Mouse (Mus musculus): ENCODE results near the gene Pam.

The Pam gene

DNA sequence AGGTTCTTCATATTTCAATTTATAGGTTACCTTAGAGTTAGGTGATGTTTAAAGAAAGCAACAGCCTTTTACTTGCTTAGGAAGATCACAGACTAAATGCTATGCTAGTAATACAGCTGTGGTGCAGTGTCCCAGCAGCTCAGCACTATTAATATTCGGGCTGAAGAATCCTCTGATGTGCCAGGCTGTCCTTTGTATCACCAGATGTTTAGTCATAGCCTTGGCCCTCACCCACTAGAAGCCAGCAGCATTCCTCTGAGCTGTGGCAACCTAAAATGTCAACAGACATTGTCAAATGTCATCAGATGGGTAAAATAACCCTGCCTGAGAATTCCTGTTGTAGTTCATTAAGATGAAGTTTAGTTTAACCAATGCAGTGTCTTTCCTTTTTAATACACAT lies 112.3 kb downstream of the Pam start:
- no peaks in the 10 kb centered on the region for H3K36me3 ChIP-seq (ENCODE audit: insufficient read depth, low read length)
- no peak overlapping the region for H3K4me3 ChIP-seq (replicated peaks; ENCODE audit: low read length)
- H3K27me3 ChIP-seq (ENCODE audit: insufficient read depth, low read length), result no peaks in the 10 kb centered on the region; the same call in 1 of the 2 replicates
- no peaks in the 10 kb centered on the region for H3K4me1 ChIP-seq (replicated peaks; ENCODE audit: low read depth, low read length)
- no peaks in the 10 kb centered on the region for H3K9me3 ChIP-seq (ENCODE audit: low read length)
- TF ChIP-seq NANOG (IDR thresholded peaks at IDR 0.05; ENCODE audit: borderline replicate concordance, low read length) (no peak), CTCF (conservative IDR thresholded peaks at IDR 0.05; ENCODE audit: low read length) (no peak), POU5F1 (IDR thresholded peaks at IDR 0.05; ENCODE audit: borderline replicate concordance, low read length) (no peak)

DNA sequence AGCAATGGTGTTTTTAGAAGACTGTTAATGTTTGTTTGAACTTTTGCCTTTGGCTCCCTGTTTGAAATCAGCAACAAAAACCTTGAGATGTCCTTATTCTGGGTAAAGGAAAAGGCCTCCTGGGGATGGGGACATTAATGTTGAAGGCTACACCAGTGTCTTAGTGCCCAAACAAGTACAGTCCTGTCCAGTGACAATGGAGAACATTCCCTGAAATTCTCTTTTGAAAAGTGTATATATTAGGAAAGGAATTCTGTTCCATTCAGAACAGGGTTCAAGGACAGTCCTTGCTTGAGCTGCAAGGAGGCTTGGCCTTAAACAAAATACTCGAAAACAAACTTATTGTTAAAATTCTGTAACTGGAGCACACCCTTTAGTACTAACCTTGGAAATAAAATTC lies 116.0 kb downstream of the Pam start:
- Histone ChIP-seq H3K4me1 (replicated peaks; ENCODE audit: low read depth, low read length) (no peaks in the 10 kb centered on the region), H3K27me3 (ENCODE audit: insufficient read depth, low read length) (peaks cover 21% of the 10 kb centered on the region), H3K9me3 (ENCODE audit: low read length) (no peaks in the 10 kb centered on the region), H3K36me3 (ENCODE audit: insufficient read depth, low read length) (no peaks in the 10 kb centered on the region), H3K4me3 (replicated peaks; ENCODE audit: low read length) (no peak overlapping the region)
- TF ChIP-seq CTCF (conservative IDR thresholded peaks at IDR 0.05; ENCODE audit: low read length) (no peak), POU5F1 (IDR thresholded peaks at IDR 0.05; ENCODE audit: borderline replicate concordance, low read length) (no peak), NANOG (IDR thresholded peaks at IDR 0.05; ENCODE audit: borderline replicate concordance, low read length) (no peak)

DNA sequence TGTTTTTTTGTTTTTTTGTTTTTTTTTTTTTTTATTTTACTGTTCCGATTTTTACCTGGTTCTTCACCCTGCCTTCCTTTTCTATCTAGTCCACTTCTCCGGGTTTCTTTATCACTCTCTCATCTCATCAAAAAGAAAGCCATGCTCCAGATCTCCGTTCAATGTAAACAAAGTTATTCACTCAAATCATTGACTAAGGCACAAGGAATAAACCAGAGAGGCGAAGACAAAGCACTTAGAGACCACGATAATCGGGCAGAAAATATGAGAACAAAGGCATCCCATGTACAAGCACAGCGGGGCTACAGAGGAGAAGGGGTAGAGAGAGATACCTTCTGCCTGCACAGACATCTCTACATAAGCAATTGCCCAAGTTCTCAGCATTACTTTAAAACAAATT lies 117.9 kb downstream of the Pam start:
- Histone ChIP-seq H3K4me1 (replicated peaks; ENCODE audit: low read depth, low read length) (no peaks in the 10 kb centered on the region), H3K36me3 (ENCODE audit: insufficient read depth, low read length) (no peaks in the 10 kb centered on the region), H3K4me3 (replicated peaks; ENCODE audit: low read length) (0 out of 2 replicates have a peak overlapping the region, but pooled peaks have one; percentile 79), H3K9me3 (ENCODE audit: low read length) (no peaks in the 10 kb centered on the region), H3K27me3 (ENCODE audit: insufficient read depth, low read length) (peaks cover 21% of the 10 kb centered on the region)
- TF ChIP-seq POU5F1 (IDR thresholded peaks at IDR 0.05; ENCODE audit: borderline replicate concordance, low read length) (no peak), CTCF (conservative IDR thresholded peaks at IDR 0.05; ENCODE audit: low read length) (no peak), NANOG (IDR thresholded peaks at IDR 0.05; ENCODE audit: borderline replicate concordance, low read length) (no peak)

DNA sequence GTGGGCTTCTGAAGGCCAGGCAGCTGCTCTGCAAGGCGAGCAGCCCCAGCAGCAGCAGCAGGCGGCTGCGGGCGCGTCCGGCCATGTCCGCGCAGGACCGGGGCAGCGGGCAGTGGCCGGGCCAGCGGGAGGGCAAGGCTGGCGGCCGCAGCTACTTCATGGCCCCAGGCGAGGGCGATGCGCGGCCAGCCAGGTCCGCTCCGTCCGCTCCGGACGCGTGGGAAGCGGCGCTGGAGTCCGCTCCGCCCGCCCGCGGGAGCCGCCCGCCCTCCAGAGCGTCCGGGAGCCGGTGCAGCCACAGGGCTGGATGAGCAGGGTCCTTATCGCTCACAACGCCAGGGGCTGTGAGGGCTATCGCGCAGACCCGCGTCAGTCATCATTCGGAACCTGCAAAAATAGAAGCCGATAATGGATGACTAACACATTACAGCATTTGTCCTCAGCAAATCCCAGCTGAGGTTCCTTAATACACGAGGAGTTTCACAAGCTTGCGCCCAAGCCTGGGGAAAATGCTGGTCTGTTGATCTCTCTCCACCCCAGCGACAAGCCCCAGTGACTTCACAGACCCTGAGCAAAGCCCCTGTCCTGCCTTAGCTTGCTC lies 118.5 kb downstream of the Pam start:
- Histone ChIP-seq H3K4me3 (replicated peaks; ENCODE audit: low read length) (peak overlapping the region; percentile 79), H3K27me3 (ENCODE audit: insufficient read depth, low read length) (peaks cover 21% of the 10 kb centered on the region), H3K36me3 (ENCODE audit: insufficient read depth, low read length) (no peaks in the 10 kb centered on the region), H3K4me1 (replicated peaks; ENCODE audit: low read depth, low read length) (no peaks in the 10 kb centered on the region), H3K9me3 (ENCODE audit: low read length) (no peaks in the 10 kb centered on the region)
- TF ChIP-seq CTCF (conservative IDR thresholded peaks at IDR 0.05; ENCODE audit: low read length), result no peak
- no peak for TF ChIP-seq POU5F1 (IDR thresholded peaks at IDR 0.05; ENCODE audit: borderline replicate concordance, low read length)
- no peak for TF ChIP-seq NANOG (IDR thresholded peaks at IDR 0.05; ENCODE audit: borderline replicate concordance, low read length)

DNA sequence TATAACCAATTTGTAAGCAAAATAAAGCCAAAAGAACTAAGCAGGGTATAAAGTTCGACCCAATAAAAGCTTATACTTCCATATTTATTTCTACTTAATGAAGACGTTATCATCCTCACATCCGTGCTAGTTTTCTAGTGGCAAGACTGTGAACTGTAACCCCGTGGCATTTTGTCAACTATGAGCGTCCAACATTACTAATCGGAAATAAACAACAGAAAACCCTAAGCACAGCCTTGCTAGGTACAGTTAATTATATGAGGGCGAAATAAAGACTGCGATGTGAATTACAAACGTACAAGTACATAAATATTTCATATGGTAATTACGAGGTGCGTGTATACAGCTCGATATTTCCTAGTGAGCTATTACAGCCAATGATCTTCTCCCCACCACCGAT lies 119.4 kb downstream of the Pam start:
- no peaks in the 10 kb centered on the region for H3K4me1 ChIP-seq (replicated peaks; ENCODE audit: low read depth, low read length)
- H3K27me3 ChIP-seq (ENCODE audit: insufficient read depth, low read length), result peaks cover 21% of the 10 kb centered on the region
- no peaks in the 10 kb centered on the region for H3K9me3 ChIP-seq (ENCODE audit: low read length)
- H3K4me3 ChIP-seq (replicated peaks; ENCODE audit: low read length), result no peak overlapping the region
- TF ChIP-seq POU5F1 (IDR thresholded peaks at IDR 0.05; ENCODE audit: borderline replicate concordance, low read length), result no peak
- no peak for TF ChIP-seq CTCF (conservative IDR thresholded peaks at IDR 0.05; ENCODE audit: low read length)
- no peak for TF ChIP-seq NANOG (IDR thresholded peaks at IDR 0.05; ENCODE audit: borderline replicate concordance, low read length)
- H3K36me3 ChIP-seq (ENCODE audit: insufficient read depth, low read length), result no peaks in the 10 kb centered on the region

DNA sequence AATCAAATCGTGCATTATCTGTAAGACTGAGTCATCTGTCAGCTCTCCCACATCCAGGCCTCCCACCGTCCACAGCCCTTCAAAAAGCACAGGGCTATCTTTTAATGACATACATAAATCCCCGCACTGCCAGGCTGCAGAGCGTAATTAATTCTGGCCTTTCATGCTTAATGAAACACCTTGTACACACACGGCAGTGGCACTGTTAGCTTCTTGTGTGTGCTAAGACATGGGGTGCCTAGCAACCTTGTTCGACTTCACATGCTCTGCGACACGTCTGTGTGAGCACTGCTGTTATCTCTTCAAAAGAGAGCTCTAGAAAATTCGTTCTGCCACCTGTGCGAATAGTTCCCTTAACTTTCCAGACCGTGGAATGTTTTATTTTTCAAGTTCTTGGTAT lies 120.5 kb downstream of the Pam start:
- Histone ChIP-seq H3K9me3 (ENCODE audit: low read length) (no peaks in the 10 kb centered on the region), H3K36me3 (ENCODE audit: insufficient read depth, low read length) (no peaks in the 10 kb centered on the region), H3K4me3 (replicated peaks; ENCODE audit: low read length) (no peak overlapping the region), H3K4me1 (replicated peaks; ENCODE audit: low read depth, low read length) (no peaks in the 10 kb centered on the region), H3K27me3 (ENCODE audit: insufficient read depth, low read length) (peaks cover 21% of the 10 kb centered on the region)
- no peak for TF ChIP-seq CTCF (conservative IDR thresholded peaks at IDR 0.05; ENCODE audit: low read length)

DNA sequence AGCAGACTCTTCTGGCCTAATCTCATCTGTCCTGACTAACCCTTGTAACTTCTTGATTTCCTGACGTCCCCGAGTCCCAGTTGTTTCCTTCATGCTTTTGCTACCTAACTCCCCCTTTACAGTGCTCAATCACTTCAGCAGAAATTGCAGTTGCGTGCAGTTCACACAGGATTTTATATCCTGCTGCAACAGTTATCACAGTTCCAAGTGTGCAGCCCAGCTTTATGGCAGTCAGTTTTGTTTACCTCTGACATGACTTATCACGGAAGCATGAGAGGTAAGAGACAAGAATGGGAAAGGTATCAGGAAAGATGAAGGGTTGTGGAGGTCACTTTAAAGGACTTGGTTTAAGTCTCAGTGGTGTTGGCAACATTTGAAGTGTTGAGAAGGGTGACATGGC lies 125.7 kb downstream of the Pam start:
- TF ChIP-seq NANOG (IDR thresholded peaks at IDR 0.05; ENCODE audit: borderline replicate concordance, low read length) (no peak), CTCF (conservative IDR thresholded peaks at IDR 0.05; ENCODE audit: low read length) (no peak), POU5F1 (IDR thresholded peaks at IDR 0.05; ENCODE audit: borderline replicate concordance, low read length) (no peak)
- H3K36me3 ChIP-seq (ENCODE audit: insufficient read depth, low read length), result no peaks in the 10 kb centered on the region
- H3K4me3 ChIP-seq (replicated peaks; ENCODE audit: low read length), result no peak overlapping the region
- H3K4me1 ChIP-seq (replicated peaks; ENCODE audit: low read depth, low read length), result no peaks in the 10 kb centered on the region
- H3K27me3 ChIP-seq (ENCODE audit: insufficient read depth, low read length), result 0 out of 2 replicates have a peak, but pooled peaks cover under 1% of the 10 kb centered on the region
- no peaks in the 10 kb centered on the region for H3K9me3 ChIP-seq (ENCODE audit: low read length)

DNA sequence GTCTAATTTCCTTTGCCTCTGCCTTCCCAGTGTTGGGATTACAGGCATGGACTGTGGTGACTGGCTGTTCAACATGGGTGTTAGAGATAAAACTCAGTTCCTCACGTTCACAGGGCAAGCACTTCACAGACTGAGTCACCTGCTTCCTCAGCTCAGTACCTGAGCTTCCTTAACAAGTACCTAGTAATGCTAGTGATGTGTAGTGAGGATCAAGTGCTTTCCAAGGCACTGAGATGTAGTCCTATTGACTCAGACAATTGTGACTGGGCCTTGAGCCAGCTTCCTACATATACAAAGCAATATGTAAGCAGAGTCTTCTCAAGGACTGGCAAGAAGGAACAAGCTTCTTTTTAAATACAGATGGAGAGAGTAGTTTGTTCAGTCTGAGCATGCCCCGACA lies 131.7 kb downstream of the Pam start:
- H3K4me1 ChIP-seq (replicated peaks; ENCODE audit: low read depth, low read length), result no peaks in the 10 kb centered on the region
- H3K9me3 ChIP-seq (ENCODE audit: low read length), result no peaks in the 10 kb centered on the region
- no peak overlapping the region for H3K4me3 ChIP-seq (replicated peaks; ENCODE audit: low read length)
- TF ChIP-seq CTCF (conservative IDR thresholded peaks at IDR 0.05; ENCODE audit: low read length) (no peak), POU5F1 (IDR thresholded peaks at IDR 0.05; ENCODE audit: borderline replicate concordance, low read length) (no peak), NANOG (IDR thresholded peaks at IDR 0.05; ENCODE audit: borderline replicate concordance, low read length) (no peak)
- no peaks in the 10 kb centered on the region for H3K27me3 ChIP-seq (ENCODE audit: insufficient read depth, low read length)
- no peaks in the 10 kb centered on the region for H3K36me3 ChIP-seq (ENCODE audit: insufficient read depth, low read length)

DNA sequence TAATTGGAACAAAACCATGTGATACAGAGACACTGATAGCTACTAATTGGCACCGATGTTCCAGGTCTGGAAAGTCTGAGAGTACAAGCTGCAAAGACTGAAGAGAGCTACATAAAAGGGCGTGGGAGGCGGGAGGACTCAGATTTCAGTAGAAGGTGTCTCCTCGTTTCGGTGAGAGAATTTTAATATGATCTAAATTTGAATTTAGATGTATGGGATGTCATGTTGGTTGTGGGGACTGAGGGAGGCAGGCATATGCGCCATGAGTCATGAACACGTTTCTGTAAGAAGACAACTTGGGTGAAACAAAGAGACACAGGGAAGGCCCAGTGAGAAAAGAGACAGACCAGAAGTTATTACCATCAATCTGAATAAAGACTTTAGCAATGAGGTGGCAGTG lies 133.3 kb downstream of the Pam start:
- H3K4me1 ChIP-seq (replicated peaks; ENCODE audit: low read depth, low read length), result no peaks in the 10 kb centered on the region
- H3K36me3 ChIP-seq (ENCODE audit: insufficient read depth, low read length), result no peaks in the 10 kb centered on the region
- H3K4me3 ChIP-seq (replicated peaks; ENCODE audit: low read length), result no peak overlapping the region
- no peaks in the 10 kb centered on the region for H3K9me3 ChIP-seq (ENCODE audit: low read length)
- H3K27me3 ChIP-seq (ENCODE audit: insufficient read depth, low read length), result no peaks in the 10 kb centered on the region
- no peak for TF ChIP-seq CTCF (conservative IDR thresholded peaks at IDR 0.05; ENCODE audit: low read length)
- no peak for TF ChIP-seq NANOG (IDR thresholded peaks at IDR 0.05; ENCODE audit: borderline replicate concordance, low read length)
- no peak for TF ChIP-seq POU5F1 (IDR thresholded peaks at IDR 0.05; ENCODE audit: borderline replicate concordance, low read length)

Data from E14TG2a.4 (cell line).